Mouse (Mus musculus) lung, postnatal 10 days (tissue): ENCODE measurements around the gene Rinl.

Experiments used
- DNase-seq: peaks from one replicate; pipeline ENCODE4 v3.0.0; 2021

The Rinl gene

DNA sequence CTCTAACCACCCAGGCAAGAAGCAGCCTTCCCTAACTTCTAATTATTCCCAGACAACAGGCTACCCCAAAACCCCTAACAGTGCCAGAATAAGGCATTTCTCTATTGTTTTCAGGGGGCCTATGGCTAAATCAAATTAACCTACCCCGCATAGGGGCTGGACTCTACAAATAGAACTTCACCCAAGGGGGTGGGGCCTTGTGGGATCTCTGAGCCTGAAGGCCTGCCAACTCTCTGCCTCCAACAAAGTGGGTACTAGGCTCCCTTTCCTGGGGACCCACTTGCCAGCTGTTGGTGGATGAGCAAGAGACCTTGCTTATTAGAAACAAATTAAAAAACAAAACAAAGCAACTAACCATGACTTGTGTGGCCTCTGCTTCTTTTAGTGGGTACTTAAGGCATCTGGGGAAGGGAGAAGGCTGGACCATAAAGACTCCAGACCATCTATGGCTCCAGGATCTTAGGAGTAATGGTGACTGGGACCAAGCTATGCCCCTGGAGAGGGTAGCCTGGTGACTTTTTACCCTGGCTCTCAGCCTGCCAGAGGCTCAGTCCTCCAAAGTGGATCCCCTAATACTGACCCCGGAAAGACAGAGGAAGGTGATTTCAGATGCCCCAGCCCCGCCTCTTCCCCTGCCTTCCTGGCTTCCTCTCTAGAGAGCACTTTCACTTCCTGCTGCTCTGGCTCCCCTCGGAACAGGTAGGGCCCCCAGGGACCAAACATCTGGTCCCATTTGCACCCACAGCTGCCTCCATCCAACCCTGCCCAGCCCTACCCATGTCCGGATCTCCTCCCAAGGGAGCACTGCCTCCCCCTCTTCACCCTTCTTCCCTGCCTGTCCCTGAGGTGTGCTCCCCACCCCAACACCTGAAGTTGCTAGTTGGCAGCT is at the start of gene Rinl:
Gene Rinl, plus strand, starts transcription at position 663 of the 889 bp plus-strand sequence.
- no peak for DNase-seq

- no peak for DNase-seq
Measured at GRCm38 (mm10) chr7:28739829-28740228, 48.9 kb upstream of the Rinl start.

- no peak for DNase-seq
Measured at GRCm38 (mm10) chr7:28740949-28741348, 47.8 kb upstream of the Rinl start.

- DNase-seq: no peak
Measured at GRCm38 (mm10) chr7:28741368-28741708, 47.4 kb upstream of the Rinl start.

- DNase-seq: peak; percentile 96
Measured at GRCm38 (mm10) chr7:28741709-28742438, 46.9 kb upstream of the Rinl start, which contains the start of the genes Mrps12 and Sars2. TSS of gene Mrps12 (minus strand) at chr7:28741820. TSS of gene Sars2 (plus strand) at chr7:28741992.

DNA sequence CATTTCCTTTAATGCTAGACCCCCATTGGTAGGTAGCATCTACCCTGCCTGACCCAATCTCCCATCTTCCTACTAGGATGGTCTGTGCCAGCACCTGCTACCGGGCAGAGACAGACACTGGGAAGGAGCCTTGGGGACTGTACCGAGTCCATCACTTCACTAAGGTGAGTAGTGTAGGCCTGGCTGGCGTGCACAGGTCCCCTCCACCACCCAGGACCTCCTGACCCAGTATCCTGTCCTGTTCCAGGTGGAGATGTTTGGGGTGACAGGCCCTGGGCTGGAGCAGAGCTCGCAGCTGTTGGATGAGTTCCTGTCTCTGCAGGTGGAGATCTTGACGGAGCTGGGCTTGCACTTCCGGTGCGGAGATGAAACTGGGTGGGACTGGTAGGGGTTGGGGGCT is 38.8 kb upstream of the Rinl start:
- no peak for DNase-seq

DNA sequence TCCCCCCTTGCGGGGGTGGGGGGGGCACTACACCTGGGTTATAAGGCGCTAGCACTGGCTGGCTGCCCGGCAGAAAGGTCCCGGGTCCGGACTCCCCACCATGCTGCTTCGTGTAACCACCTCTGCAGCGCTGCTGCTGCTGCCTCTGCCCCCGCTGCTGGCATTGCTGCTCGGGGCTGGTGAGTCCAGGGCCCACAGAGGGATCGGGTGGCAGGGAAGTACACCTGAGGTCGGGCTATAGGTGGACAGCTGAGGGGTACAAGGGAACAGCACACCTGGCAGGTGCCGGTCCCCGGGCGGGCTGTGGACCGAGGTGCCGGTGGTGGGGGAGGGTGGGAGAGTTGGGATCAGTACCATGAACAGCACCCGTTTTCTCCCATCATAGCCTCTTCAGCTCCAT is 32.7 kb upstream of the Rinl start, which contains the start of gene Ccer2:
Gene Ccer2, plus strand, starts transcription at position 96 of the 400 bp plus-strand sequence.
- DNase-seq: no peak

DNA sequence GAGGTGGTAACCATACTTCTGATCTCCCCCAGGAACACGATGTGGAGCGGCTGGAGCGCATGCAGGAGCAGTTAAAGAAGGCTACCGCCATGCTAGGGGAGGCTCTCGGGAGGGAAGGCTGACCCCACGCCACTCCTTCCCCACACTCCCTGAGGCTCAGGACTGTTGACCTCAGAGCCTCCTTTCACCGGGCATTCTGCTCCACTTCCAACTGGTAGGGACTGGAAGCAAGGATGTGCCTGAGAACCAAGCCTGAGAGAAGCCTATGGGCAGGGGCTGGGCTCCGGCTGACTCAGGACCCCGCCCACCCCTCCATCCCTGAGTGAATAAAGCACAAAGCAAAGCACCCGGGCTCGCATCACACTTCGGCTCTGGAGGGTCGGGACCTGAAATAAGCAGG is 30.1 kb upstream of the Rinl start:
- no peak for DNase-seq

GRCm38 (mm10) chr7:28761907-28762306 is 26.9 kb upstream of the Rinl start:
- DNase-seq: no peak

GRCm38 (mm10) chr7:28765211-28765610 is 23.6 kb upstream of the Rinl start:
- DNase-seq: no peak

DNA sequence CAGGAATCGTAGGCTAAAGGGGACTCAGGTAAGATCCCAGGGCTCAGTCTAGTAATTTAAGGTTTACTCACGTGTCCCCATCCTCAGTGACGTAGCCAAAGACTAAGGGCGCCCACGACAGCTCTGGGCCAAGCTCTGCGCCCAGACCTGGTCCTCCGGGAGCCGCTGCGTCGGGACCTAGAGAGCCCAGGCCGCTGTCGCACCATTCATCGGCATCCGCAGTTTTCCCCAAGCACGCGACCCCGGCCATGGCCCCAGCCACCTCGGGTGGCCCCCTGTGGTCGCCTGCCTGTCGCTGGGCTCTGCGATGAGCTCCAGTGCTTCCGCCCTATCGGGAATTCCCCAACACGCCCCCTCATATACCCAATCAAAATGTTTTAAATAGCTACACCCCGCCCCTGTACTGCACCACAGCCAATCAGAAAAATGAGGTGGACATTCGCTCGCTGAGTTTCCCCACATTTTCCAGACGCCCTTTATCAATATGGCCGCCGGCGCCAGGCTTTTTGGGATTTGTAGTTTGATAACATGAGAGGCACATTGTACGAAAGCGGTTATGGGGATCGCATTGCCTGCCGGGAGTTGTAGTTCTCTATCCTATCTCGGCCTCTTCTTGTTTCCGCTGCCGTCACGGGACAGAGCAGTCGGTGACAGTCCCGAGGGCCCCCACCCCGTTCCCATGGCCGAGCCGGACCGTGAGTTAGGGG is 22.4 kb upstream of the Rinl start, which contains the start of gene Sirt2:
Gene Sirt2, plus strand, starts transcription at position 563 of the 707 bp plus-strand sequence.
- DNase-seq: peak; percentile 99

DNA sequence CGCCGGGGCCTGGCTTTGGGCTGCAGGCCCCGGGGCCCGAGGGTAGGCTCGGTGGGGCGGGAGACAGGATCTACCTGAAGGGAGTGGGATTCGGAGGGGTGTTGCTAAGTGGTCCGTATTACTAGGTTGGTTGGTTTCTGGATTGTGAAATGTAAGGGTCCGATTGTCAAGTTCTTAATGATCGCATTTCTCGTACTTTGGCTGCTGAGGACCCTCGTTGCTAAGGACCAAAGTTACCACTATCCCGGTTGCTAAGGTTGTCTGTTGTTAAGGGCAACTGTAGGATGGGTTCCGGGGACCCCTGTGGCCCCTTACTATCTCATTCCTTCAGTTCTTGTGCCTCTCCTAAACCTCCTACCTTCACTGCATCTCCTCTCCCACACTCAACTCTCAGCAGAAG is 21.9 kb upstream of the Rinl start:
- DNase-seq: no peak

DNA sequence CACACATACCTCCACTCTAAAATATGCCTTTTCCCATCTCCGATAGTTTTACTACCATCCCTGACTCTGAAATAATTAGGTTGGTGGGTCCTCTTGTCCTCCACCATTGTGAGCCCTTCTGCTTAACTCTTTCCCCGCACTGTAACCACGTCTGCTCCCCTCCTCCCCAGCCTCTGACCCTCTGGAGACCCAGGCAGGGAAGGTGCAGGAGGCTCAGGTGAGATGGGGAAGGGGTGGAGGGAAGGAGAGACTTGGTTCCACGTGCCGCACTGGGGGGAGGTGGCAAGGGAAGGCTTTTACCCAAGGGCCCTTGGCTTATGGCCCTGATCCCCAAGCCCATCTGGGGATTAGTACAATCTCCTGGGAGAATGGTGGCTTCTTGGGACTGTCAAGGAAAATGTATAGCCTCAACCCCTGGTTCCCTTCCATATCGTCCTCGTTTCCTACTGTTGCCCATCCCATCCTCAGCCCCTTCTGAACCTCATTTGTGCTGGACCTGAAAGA is 21.3 kb upstream of the Rinl start, which contains the start of gene Nfkbib:
Gene Nfkbib, minus strand, starts transcription at position 51 of the 504 bp plus-strand sequence.
- DNase-seq: no peak

GRCm38 (mm10) chr7:28769414-28769958 is 19.3 kb upstream of the Rinl start:
- DNase-seq: no peak

DNA sequence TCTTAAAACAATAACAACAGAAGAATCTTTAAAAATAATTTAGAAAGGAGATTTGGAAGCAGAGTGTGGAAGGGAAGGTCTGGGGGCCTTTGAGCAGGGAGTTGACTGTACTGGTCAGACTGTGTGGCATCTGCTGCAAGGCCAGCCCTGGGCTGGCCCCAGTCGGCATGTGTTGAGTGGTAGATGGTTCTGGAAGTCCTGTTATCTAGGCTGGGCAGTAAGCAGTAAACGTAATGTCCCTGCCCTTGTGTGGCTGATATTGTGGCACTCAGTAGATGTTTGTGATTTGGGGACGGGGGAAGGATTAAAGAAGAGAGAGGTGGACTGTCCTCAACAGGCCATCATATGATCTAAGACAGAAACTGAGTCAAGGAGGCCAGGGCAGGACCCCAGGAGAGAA is 18.5 kb upstream of the Rinl start:
- DNase-seq: no peak

- peak; percentile 50 for DNase-seq
Measured at GRCm38 (mm10) chr7:28771867-28772266, 16.9 kb upstream of the Rinl start.

- DNase-seq: no peak
Measured at GRCm38 (mm10) chr7:28773163-28773562, 15.6 kb upstream of the Rinl start.

GRCm38 (mm10) chr7:28774164-28774563 is 14.6 kb upstream of the Rinl start:
- DNase-seq: no peak

DNA sequence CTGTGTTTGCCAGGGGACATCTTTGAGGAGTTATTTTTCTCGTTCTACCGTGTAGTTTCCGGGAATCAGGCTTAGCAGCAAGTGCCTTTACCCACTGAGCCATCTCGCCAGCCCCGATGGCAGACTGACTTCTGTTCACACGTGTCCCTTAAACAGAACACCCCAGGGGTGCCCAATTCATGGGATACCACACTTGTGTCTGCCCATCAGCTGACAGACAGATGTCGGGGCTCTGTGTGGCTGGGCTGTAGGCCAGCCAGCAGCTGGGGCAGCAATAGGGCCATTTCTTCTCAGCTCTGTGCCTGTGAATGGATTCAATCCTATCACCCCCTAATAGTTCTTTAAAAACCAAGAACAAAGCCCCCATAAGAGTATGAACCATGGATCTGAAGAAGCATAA is 13.6 kb upstream of the Rinl start:
- no peak for DNase-seq

DNA sequence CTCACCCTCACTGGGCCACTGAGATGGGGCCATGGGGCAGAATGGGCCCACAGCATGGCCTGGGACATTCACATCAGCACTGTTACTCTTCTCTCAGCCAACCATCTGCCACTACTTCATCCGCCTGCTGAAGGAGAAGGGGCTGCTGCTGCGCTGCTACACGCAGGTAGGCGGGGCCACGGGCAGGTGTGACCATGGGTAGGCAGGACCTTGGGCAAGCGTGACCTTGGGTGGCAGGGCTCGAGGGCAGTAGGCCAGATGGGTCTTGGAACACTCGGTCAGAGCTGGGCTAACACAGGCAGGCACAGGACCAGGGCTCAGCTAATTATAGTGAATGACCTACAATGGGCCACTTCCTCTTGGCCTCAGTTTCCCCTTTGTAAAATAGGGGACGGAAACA is 9.9 kb upstream of the Rinl start:
- DNase-seq: no peak

GRCm38 (mm10) chr7:28780067-28780658 is 8.6 kb upstream of the Rinl start:
- DNase-seq: peak; percentile 94

DNA sequence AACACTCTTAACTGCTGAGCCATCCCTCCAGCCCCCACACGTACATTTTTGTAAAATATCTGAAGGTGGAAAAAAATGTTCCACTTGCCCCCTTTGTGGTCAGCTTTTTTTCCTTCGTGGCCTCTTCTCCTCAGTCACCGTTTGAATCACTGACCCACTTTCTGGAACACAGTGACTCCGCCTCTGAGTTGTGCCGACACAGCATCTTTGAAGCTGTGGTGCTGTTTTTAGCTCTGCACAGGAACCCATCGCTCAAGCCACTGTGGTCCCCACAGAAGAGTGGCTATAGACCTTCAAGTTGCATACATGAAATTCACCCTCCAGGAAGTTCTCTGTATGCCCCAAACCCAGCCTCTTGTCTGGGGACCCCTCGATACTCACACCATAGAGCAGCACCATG is 7.9 kb upstream of the Rinl start:
- DNase-seq: no peak
